Mouse (Mus musculus) fat pad, adult 2 months (tissue): ENCODE measurements around the gene Slc27a4.
A peak's percentile ranks its signal among the peaks of the same experiment; 100 is the strongest.

Experiments used
- DNase-seq: peaks from one replicate; pipeline ENCODE4 v3.0.0-alpha.2; 2011; ENCODE audit warnings: low read depth, low spot score; ENCODE audit errors: extremely low read depth

The Slc27a4 gene

GRCm38 (mm10) chr2:29856451-29857260 is 54.2 kb downstream of the Slc27a4 start:
- DNase-seq: no peak

DNA sequence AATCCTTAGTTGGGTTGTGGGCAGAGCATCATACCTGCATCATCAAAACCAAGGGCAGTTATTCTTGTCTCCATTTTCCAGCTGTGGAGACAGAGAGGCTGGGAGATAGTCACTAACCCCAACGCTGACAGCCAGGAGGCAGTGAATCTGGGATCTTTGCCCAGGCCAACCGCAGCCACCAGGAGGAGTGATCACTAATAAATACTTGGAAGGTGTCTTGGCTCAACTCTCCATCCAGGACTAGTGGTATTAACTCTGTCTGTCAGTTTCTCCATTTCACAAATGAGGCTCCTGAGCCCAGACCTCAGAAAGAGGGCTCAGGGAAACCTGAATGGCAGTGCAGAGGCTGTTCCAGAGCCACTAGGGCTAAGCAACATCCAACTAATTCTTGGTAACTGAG is 54.9 kb downstream of the Slc27a4 start:
- peak; percentile 76 for DNase-seq

GRCm38 (mm10) chr2:29857967-29858366 is 55.5 kb downstream of the Slc27a4 start:
- no peak for DNase-seq

- DNase-seq: peak; percentile 94
These were observed 56.5 kb downstream of the Slc27a4 start for GRCm38 (mm10) chr2:29858748-29859473.

GRCm38 (mm10) chr2:29865125-29865524 is 62.7 kb downstream of the Slc27a4 start:
- no peak for DNase-seq
